Mouse (Mus musculus): ENCODE results near the gene Ccdc9.

The Ccdc9 gene

DNA sequence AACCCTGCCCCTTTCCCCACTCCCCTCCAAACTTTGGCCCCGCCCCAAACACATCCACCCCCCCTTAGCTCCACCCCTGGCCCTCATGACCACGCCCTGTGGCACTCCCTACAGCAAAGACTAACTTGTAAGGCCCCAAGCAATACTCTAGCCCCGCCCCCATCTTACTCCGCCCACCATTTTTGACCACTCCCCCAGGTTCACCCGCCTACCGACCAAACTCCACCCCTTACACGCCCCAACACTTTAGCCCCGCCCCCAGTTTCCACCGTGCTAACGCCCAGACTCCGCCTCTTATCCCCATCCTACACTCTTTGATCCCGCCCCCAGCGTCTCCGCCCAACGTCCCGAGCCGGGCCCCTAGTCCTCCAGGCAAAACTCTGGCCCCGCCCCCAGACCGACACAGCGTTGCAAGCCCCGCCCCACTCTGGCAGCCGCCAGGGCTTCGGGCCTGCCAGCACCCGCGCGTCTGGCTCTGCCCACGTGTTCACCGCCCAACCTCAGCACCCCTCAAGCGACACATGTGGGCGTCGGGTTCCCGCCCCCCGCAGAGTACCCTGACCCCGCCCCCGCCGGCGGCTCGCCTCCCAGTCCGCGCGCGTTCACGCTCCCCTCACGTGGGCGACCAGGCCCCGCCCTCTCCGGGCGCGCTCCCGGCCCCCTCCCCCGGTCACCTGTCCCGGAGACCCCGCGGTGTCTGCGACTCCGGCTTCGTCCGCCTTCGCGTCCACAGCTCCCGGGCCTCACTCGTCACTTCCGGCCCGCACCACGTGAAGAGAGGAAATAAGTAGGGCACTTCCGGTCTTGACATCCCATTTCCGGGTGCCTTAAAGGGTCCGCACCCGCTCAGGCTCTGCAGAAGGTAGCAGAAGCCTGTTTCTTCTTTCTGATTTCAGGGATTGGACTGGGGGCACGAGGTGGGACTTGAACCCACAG is at the start of gene Ccdc9:
TSS of gene Ccdc9 (minus strand) at position 770 of the 936 bp plus-strand sequence.
- peak; percentile 100 for DNase-seq (ENCODE audit: low read depth)

DNA sequence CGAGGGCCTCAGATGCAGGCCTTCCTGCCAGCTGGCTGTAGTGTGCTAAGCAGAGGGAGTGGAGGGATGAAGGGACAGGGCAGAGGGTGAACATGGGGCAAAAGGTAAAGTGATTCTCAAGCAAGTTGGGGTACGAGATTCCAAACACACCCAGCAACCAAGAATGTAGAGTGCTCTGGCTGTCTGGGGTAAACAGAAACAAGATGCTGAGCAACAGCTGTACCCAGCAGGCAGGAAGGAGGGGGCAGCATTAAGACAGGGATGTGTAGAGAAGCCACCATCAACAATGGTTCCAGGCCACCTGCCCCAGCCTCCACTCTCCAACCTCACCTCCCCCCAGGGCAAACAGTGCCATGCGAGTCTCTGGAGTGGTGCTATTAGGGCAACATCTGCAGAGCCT is 42.6 kb upstream of the Ccdc9 start:
- no peak for DNase-seq (ENCODE audit: low read depth)

DNA sequence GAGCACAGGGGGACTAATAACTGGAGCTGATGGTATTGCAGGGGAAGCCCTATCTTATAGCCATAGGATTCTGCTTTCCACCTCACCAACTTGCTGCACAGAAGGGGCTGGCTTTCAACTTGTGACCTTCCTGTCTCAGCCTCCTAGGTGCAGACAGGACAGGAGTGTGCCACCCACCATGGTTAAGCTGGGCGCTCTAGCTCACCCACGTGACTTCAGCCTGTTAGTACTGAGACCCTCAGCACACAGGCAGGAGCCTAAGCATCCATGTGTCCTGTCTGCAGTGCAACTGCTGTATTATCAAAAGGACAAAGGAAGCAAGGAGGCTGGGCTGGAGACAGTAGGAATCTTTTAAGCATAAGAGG is 40.0 kb upstream of the Ccdc9 start:
- no peak for DNase-seq (ENCODE audit: low read depth)

DNA sequence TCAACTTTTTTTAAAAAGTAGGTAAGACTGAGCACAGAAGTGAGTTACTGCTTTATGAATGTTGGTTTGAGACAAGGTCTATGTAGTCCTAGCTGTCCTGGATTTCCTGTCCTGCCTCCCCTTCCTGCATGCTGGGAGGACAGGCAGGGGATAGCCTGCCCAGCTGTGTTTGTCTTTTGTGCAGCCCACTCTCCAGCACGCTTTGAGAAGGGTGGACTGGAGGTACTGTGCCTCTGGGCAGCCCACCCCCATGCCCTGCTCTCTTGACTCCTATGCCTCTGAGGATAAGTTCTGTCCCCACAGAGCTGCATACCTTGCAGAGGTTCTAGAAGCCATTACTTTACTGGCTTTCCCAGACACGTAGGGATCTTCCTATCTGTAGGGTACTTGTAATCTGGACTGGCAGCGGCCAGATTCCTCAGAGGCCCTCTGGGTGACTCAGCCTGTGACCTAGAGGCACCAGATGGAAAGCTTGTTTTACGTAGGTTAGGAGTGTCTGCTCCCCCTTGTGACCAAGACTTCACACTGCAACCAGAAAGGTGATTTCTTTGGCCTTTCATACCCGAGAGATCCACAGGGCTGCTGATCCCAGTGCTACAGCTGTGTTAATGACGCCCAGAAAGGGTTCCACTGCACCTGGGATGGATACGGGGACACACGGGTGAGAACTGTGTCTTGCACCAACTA is 39.5 kb upstream of the Ccdc9 start:
- peak; percentile 92 for DNase-seq (ENCODE audit: low read depth)

DNA sequence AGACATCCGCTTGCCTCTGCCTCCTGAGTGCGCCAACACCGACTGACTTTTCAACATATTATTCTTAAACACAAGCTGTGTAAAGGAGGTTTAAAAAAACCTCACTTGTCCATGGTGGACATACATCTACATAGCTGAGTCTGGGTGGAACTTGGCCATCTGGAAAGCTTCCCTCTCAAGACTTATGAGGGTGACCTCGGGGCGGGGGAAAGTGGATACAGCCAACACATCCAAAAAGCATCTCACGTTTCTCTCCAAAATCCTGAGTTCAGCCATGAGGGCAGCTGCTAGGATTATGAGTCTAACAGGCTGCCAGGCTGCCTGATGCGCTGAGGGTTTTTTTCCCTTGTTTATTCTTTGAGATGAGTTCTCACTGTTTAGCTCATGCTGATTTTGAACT is 38.1 kb upstream of the Ccdc9 start:
- DNase-seq (ENCODE audit: low read depth) = no peak

DNA sequence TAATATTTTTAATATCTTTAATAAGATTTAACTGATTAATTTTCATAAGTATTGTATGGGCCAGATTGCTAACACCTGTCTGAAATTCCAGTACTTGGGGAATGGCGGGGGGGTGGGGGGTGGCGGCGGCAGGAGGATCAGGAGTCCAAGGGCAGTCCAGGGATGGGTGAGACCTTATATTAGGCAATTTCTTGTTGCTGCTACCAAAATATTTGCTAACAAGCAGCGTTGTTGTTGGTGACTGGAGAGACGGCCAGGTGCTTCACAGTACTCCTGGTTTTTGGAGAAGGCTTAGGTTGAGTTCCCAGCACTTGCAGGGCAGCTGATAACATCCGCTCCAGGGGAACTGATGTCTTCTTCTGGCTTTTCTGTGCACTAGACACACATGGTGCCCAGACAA is 33.9 kb upstream of the Ccdc9 start:
- DNase-seq (ENCODE audit: low read depth) = no peak

DNA sequence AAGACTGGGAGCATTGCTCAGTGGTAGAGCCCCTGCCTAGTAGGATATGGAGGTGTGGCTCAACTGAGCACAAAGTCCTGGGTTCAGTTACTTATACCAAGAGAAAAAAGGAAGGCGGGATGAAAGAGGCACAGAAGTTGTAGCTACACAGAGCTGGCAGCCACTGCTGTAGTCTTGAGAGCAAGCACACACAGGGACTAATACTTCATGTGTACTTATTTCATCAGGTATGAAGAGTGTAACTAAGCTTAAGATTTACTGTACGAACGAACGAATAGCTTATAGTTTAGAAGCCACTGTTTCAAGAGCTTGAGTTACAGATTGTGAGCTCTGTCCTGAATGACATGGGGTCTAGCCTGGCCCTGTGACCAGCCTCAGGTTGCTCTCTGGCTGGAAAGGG is 32.6 kb upstream of the Ccdc9 start:
- DNase-seq (ENCODE audit: low read depth) = no peak

DNA sequence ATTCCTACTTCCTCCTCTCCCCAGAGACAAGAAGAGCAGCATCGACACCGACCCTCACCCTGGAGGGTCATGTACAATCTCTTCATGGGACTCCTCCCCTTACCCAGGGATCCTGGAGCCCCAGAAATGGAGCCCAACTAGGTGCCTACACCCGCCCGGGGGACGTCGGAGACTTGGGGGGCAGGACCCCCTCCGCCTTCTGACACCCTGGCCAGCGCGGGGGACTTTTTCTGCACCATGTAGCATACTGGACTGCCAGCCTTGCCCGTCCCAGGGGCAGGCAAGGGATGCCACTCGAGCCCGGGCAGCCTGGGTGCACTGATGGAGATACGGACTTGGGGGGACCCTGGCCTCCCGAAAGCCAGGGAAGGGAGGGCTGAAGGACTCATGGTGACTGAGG is 30.5 kb upstream of the Ccdc9 start:
- DNase-seq (ENCODE audit: low read depth) = no peak

DNA sequence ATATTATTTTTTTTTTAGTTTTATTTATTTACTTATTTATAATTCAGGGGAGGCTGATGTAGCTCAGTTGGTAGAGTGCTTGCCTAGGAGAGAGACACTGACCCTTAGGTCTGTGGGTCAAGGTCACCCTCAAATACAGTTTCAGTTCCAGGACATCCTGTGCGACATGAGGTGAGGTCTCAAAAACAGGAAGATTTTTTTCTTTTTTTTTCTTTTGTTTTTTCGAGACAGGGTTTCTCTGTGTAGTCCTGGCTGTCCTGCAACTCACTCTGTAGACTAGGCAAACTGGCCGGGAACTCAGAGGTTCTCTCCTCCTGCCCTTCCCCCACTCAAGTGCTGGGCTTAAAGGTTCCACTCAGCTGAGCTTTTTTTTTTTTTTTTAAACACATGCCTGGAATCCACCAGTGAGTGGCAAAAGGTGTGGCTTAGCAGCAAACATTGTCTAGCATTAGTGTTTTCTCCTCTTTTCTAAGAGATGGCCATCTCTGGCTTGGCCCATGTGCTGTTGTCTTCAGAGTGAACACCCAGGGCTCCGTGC is 28.7 kb upstream of the Ccdc9 start:
- DNase-seq (ENCODE audit: low read depth) = no peak

DNA sequence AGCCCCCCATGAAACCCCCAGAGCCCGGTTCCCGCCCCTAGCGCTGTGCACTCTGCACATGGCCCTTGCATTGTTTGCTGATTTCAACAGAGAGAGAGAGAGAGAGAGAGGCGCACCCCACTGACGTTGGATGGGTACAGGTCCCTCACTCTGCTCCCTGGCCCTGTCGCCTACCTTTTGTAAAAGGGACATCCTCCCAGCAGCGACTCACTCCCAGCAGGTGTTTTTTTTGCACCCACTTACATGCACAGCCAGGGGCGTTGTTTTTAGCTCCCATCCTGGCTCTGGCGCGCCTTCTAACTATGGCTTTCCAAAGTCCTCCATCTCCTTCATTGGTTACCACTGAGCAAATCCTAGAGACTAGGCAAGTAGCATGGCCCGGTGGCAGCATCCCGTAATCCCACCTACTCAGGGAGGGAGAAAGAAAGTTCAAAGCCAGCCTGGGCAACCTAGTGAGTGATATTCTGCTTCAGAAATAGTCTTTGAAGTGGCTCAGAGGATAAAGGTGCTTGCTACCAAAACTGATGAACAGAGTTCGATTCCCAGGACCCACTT is 27.7 kb upstream of the Ccdc9 start:
- no peak for DNase-seq (ENCODE audit: low read depth)

DNA sequence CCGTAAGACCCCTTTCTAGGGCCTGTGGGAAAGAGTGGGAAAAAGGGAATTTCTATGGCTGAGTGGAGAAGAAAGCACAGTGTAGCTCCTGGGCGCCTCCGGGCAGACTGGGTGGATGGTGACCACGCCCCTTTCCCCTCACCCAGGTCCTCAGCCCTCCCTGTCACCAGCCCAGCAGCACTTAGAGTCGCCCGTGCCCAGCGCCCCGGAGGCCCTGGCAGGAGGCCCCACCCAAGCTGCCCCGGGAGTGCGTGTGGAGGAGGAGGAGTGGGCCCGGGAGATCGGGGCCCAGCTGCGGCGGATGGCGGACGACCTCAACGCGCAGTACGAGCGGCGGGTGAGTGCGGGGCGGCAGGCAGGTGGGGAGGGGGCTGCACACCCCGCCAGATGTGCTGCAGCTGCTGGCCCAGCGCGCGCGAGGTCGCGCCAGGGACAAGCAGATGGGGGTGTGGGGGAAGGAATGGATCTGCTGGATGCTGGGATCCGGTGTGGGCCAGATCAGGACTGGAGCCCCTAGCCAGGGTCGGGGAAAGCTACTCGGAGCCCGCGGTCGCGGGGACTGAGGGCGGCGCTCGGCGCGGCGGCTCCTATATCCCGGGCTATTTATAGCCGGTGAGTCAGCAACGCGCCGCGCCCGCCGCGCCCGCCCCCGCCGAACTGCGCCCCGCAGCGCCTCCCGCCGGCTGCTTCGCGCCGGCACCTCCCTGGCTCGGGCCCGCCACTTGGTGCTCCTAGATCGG is 27.1 kb upstream of the Ccdc9 start:
- DNase-seq (ENCODE audit: low read depth) = peak; percentile 82

GRCm38 (mm10) chr7:16312672-16313311 is 26.2 kb upstream of the Ccdc9 start:
- peak; percentile 99 for DNase-seq (ENCODE audit: low read depth)

DNA sequence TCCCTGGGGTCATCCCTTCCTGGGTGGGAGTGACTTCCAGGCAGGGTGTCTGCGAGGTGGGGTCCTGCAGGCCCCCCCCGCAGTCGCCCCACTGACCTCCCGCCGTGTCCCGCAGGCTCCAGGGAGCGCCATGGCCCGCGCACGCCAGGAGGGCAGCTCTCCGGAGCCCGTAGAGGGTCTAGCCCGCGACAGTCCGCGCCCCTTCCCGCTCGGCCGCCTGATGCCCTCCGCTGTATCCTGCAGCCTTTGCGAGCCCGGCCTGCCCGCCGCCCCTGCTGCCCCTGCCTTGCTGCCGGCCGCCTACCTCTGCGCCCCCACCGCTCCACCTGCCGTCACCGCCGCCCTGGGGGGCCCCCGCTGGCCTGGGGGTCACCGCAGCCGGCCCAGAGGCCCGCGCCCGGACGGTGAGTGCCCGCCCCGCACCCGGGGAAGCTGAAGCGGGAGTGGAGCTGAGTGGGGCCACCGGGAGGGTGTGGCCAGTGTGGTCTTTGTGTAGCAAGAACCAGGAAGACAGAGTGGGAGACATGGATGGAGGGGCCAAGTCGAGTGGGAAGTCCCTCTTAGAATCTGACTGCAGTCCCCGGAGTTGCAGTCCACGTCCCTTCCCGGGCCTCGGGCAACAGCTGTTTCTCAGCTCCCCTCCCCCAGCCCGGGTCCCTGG is 25.5 kb upstream of the Ccdc9 start:
- DNase-seq (ENCODE audit: low read depth) = peak; percentile 68

DNA sequence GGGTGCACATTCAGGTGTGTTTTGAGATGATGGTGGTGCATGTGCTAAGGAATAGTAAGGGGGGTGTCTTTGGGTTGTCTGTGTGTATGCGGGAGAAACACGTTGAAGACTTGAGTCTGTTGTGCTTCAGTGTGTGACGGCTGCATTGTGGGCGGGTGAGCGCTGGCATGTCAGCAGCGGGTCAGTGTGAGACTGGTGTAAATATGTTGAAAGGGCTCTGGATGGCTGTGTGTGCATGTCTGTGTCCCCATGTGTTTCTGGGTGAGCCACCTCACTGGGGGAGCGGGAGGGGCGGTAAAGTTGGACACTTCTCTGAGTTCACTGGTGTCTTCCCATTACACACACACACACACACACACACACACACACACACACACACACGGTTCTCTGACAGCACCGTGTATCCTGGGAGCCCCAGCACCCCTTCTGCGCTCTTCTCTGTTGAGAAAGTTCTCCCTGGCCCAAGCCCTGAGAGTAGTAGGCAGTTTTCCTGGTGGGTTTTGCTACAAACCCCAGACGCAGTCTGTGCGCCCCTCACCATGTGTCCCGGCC is 24.9 kb upstream of the Ccdc9 start:
- peak; percentile 76 for DNase-seq (ENCODE audit: low read depth)

DNA sequence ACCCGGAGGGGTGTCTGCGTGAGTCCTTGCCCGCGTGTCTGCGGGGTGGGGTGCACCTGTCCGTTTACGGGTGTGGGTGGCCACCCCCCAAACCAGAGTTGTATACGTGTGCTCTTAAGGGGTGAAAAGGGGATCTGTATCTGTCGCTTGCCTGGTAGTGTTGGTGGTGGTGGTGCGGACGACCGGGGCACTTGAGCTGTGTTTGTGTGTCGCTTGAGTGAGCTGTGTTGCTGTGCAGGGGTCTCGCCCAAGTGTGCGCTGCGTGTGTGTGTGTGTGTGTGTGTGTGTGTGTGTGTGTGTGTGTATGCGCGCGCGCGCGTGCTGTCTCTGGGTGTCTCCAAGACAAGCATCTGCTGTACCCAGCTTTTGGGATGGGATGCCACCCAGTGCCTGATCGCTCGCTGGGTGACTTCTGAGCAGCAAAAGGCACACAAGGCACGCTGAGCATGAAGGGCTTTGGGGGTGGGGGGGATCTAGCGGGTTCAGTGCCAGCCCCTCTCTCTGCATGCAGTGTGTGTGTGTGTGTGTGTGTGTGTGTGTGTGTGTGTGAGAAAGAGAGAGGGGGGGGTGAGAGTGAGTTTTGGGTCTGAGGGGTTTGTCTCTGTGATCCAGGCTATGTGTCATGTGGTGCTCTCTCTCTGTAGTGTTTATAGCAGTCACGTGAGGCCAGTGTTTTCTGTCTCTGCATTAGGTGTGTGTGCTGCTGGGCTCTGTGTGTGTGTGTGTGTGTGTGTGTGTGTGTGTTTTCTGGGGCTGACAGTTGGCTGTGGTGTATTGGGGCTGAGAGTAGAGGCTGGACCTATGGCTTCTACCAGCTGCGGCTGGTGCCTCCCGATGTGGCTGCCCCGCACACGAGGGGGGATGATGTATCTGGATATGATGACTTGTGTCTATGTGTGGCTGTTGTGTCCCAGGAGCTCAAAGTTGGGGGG is 24.2 kb upstream of the Ccdc9 start:
- peak; percentile 78 for DNase-seq (ENCODE audit: low read depth)

DNA sequence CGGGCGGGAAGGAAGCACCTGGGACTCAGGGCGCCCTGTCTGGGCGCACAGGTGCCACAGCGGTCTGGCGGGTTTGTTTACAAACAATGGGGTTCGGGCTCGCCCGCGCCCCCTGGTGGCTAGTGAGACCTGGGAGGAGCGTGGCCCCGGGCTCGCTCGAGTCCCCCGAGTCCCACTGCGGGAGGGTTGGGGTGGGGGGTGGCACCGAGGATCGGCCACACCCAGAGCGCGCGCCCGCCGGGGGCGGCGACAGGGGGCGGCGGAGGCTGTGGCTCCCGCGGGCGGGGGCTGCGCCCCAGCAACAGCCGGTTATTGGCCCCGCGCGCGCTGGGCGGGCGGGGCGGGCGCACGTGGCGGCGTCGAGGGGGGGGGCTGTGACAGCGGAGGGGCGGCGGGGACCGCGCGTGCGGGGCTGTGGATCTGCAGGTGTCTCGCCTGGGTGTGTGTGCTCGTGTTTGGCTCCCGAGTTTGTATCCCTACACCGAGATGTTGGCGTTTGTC is 23.5 kb upstream of the Ccdc9 start:
- peak; percentile 93 for DNase-seq (ENCODE audit: low read depth)

DNA sequence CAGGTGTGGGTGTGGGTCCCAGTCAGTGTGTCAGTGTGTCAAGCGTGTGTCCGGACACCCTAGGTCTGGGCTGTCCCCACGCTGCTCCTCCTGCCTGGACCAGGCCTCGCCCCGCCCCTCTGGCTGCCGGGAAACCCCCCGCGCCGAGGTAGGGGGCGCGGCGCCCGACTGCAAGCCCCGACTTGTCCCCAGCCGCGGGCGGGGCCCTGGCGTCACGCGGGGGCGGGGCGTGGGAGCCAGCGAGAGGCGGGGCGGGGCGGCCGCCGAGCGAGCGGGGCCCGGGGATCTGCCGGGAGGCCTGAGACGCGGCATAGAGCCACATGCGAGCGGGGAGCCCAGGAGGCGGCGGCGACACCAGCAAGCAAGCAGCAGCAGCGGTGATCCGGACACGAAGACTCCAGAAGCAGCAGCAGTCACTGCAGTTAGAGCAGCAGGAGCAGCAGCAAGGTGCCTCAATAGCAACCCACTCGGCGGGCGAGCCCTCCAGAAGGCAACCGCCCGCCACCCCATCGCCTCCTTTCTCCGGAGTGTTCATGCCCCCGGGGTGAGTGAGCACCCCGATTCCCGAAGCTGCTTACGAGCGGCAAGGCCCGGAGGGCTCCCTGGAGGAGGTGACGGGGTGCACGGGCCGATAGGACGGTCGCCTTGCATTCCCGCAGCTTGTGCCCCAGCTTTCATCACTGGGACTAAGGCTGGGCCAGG is 22.9 kb upstream of the Ccdc9 start:
- peak; percentile 94 for DNase-seq (ENCODE audit: low read depth)

- DNase-seq (ENCODE audit: low read depth) = peak; percentile 84
Observed at GRCm38 (mm10) chr7:16308555-16309317, 22.1 kb upstream of the Ccdc9 start.

Measured in 416B (cell line).